Mouse (Mus musculus) ES-E14 (cell line): ENCODE results near the gene Gm49394. TPM values are rescaled to one million over a fixed set of nuclear protein-coding genes. Genes with fewer than 3 reads are reported as not detected.

Experiments
- DNase-seq: peaks from one replicate; pipeline ENCODE4 v3.0.0-alpha.2; 2013; ENCODE audit warnings: low read depth, low spot score
- H3K27ac ChIP-seq: 2 replicates; pipeline ENCODE4 v1.5.1; 2012; ENCODE audit warnings: low read depth, mild to moderate bottlenecking, low read length, moderate library complexity, mixed read lengths; ENCODE audit not compliant: poor library complexity, insufficient read depth, severe bottlenecking
- H3K36me3 ChIP-seq: 2 replicates; pipeline ENCODE4 v1.6.1; 2012; ENCODE audit warnings: mild to moderate bottlenecking, low read length, moderate library complexity, mixed read lengths; ENCODE audit not compliant: control insufficient read depth, poor library complexity, insufficient read depth, severe bottlenecking
- H3K4me1 ChIP-seq, 2 experiments: fragments of 150-350 bp in 1 of 2; sonication (generic) in 1 of 2; 2 replicates each; pipeline ENCODE4 v1.6.1; 2012; ENCODE audit warnings: low read length in 2 of 2, mild to moderate bottlenecking in 1 of 2, mixed read lengths in 1 of 2; ENCODE audit not compliant: control insufficient read depth in 2 of 2, insufficient read depth in 2 of 2, poor library complexity in 1 of 2
- H3K4me3 ChIP-seq, 2 experiments: fragments of 150-350 bp in 1 of 2; sonication (generic) in 1 of 2; 2 replicates each; pipeline ENCODE4 v1.5.1; 2012; ENCODE audit warnings: low read length in 2 of 2, low read depth in 1 of 2, mild to moderate bottlenecking in 1 of 2, mixed read lengths in 1 of 2; ENCODE audit not compliant: insufficient read depth in 1 of 2, poor library complexity in 1 of 2, severe bottlenecking in 1 of 2
- H3K9ac ChIP-seq: 2 replicates; pipeline ENCODE4 v1.6.1; 2012; ENCODE audit warnings: low read depth, mild to moderate bottlenecking, low read length, mixed read lengths; ENCODE audit not compliant: poor library complexity, insufficient read depth, severe bottlenecking
- H3K9me3 ChIP-seq: fragments of 150-350 bp; sonication (generic); 2 replicates; pipeline ENCODE4 v1.6.1; 2012; ENCODE audit warnings: low read depth, mild to moderate bottlenecking, low read length; ENCODE audit not compliant: control insufficient read depth, insufficient read depth
- CHD2 ChIP-seq: IDR thresholded peaks from 2 replicates; pipeline ENCODE4 v1.6.1; 2014; ENCODE audit warnings: mild to moderate bottlenecking, low read depth, low read length, inconsistent platforms
- HCFC1 ChIP-seq: IDR thresholded peaks from 2 replicates; pipeline ENCODE4 v1.6.1; 2012; ENCODE audit warnings: low read length, inconsistent platforms, borderline replicate concordance; ENCODE audit not compliant: insufficient read depth
- MAFK ChIP-seq: IDR thresholded peaks from 2 replicates; pipeline ENCODE4 v1.6.1; 2014; ENCODE audit warnings: mild to moderate bottlenecking, low read depth, low read length, inconsistent platforms; ENCODE audit not compliant: insufficient read depth
- ZC3H11A ChIP-seq: IDR thresholded peaks from 2 replicates; pipeline ENCODE4 v1.6.1; 2012; ENCODE audit warnings: low read depth, mild to moderate bottlenecking, inconsistent platforms, low read length, borderline replicate concordance
- ZNF384 ChIP-seq: IDR thresholded peaks from 2 replicates; pipeline ENCODE4 v1.6.1; 2012; ENCODE audit warnings: low read depth, low read length, inconsistent platforms
- in situ Hi-C, 2 experiments: fragments of 600-800 bp; cut with MboI; formaldehyde crosslinking; loops; one replicate each; pipeline ENCODE4 v1.15.1; 2025; ENCODE audit warnings: low sequenced_read_pairs in 2 of 2, inconsistent platforms in 1 of 2; ENCODE audit not compliant: unreplicated experiment in 2 of 2
- total RNA-seq: library from RNA; depleted of rRNA; stranded (reverse); fragments of 300-350 nt; gene quantifications from 2 replicates; pipeline ENCODE4 v1.2.3, GENCODE M21; 2012

The Gm49394 gene
- total RNA-seq, 1 experiment = 0.40 TPM

GRCm38 (mm10) chr7:142661046-142661445 is 8.7 kb downstream of the Gm49394 start:
- Histone ChIP-seq H3K4me1 (peaks cover 0 to 23% of the 10 kb centered on the region in 2 experiments; a peak in 1 of 4 replicates), H3K9ac (no peak overlapping the region; the same call in 1 of the 2 replicates), H3K4me3 (peak overlapping the region; percentile 36 to 46), H3K36me3 (no peaks in the 10 kb centered on the region), H3K27ac (no peak overlapping the region), H3K9me3 (no peaks in the 10 kb centered on the region)
- no peak for DNase-seq
- in situ Hi-C loops = no loop called here
- TF ChIP-seq CHD2 (no peak), ZNF384 (no peak), HCFC1 (no peak), MAFK (no peak), ZC3H11A (no peak)

DNA sequence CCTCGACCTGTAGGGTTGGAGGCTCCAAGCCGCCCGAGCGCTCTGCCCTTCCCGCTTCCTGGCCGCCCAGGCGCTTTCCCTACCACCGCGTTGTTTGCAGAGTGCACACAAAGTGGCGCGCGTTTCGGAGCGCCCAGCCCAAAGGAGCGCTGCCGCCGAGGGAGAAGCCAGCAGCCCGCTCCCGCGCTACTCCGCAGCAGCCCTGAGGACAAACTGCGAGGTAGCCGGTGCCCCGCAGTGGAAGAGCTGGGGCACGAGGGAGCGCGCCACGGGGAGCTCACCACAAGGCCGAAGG is 9.1 kb downstream of the Gm49394 start:
- peak overlapping the region; percentile 36 to 46 for H3K4me3 ChIP-seq
- H3K27ac ChIP-seq = no peak overlapping the region
- H3K9ac ChIP-seq = no peak overlapping the region; the same call in 1 of the 2 replicates
- DNase-seq = no peak
- no peaks in the 10 kb centered on the region for H3K36me3 ChIP-seq
- TF ChIP-seq ZNF384 = no peak
- no peak for TF ChIP-seq ZC3H11A
- TF ChIP-seq HCFC1 = no peak
- TF ChIP-seq MAFK = no peak
- TF ChIP-seq CHD2 = no peak
- no peaks in the 10 kb centered on the region for H3K9me3 ChIP-seq
- peaks cover 0 to 25% of the 10 kb centered on the region in 2 experiments; a peak in 1 of 4 replicates for H3K4me1 ChIP-seq
- in situ Hi-C loops = no loop called here

GRCm38 (mm10) chr7:142659767-142660650 is 9.7 kb downstream of the Gm49394 start:
- H3K9me3 ChIP-seq = no peaks in the 10 kb centered on the region
- H3K4me1 ChIP-seq = peaks cover 0 to 25% of the 10 kb centered on the region in 2 experiments; a peak in 1 of 4 replicates
- no peak for DNase-seq
- H3K4me3 ChIP-seq = peak overlapping the region; percentile 46 to 63
- H3K27ac ChIP-seq = no peak overlapping the region
- no peaks in the 10 kb centered on the region for H3K36me3 ChIP-seq
- no peak overlapping the region; the same call in 1 of the 2 replicates for H3K9ac ChIP-seq
- in situ Hi-C loops = no loop called here
- TF ChIP-seq ZC3H11A (no peak), CHD2 (no peak), MAFK (no peak)

DNA sequence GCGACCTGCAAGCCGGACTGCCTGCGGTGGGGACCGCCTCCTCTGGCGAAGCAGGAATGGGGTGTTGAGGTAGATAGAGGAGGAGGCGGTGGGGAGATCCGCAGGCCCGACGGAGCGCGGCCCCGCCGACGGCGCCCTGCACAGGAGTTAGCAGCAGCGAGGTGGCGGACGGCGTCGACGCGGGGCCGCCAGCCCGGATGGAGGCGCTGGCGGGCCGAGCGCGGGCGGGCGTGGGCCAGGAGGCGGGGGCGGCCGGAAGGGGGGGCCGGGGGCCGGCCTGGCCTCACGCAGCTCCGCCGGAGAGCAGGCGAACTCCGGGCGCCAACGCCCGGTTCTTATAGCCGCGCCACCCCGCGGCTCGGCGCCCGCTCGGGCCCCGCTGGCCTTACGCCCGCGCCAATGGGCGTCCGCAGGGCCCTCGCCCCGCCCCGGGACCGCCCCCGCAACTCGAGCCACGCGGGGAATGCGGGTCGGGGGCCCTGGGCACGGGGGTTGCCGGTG is 10.5 kb downstream of the Gm49394 start:
- in situ Hi-C loops = no loop called here
- Histone ChIP-seq H3K9me3 (no peaks in the 10 kb centered on the region), H3K4me1 (peaks cover 0 to 25% of the 10 kb centered on the region in 2 experiments; a peak in 1 of 4 replicates), H3K27ac (no peak overlapping the region), H3K36me3 (no peaks in the 10 kb centered on the region), H3K4me3 (peak overlapping the region; percentile 20 to 63; a peak in 3 of 4 replicates), H3K9ac (peak overlapping the region; percentile 15; the same call in 1 of the 2 replicates)
- TF ChIP-seq ZNF384 (no peak), HCFC1 (no peak), CHD2 (no peak)
- DNase-seq = no peak
